Mouse (Mus musculus) adrenal gland, adult (tissue): Measurements from ENCODE around the gene Gm12216.

ENCODE experiments used
- DNase-seq, 2 experiments: peaks; one replicate each; pipeline ENCODE4 v3.0.0; 2022 to 2023; ENCODE audit warnings: low spot score in 1 of 2; ENCODE audit not compliant: inconsistent age in 2 of 2

The Gm12216 gene

DNA sequence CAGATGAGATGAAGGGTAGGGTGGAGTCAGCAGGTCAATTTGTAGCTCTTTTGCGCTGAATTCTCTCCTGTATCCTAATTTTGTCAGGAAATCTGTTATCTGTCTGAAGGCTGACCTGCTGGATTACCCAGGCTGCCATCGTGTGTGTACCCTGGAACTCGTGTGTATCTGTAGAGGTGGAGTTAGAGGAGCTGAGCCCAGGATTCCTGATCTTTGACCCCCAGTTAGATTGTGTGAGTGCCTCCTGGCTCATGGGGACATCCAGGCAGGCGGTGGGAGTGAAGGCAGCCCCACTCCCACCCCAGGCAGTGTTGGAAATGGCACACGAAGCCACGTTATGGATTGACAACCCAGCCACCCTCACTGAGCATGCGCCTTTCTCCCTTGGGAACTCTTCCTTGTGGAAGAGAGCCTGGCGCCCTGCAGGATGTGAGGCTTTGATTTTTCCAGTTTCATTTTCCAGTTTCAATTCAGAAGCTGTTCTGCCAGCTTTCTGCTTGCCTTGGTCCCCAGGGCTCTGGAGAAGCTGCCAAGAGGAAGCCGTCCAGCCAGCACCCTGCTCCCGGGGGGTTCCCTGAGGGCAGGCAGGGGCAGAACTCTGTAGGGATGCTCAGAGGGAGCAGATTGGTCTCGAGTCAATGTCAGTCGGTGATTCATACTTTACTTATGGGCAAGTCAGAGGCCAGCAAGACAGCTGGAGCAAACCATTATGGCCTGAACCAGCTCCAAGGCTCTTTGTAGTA, 62.5 kb downstream of the Gm12216 start:
- peak; percentile 80 to 88 for DNase-seq

DNA sequence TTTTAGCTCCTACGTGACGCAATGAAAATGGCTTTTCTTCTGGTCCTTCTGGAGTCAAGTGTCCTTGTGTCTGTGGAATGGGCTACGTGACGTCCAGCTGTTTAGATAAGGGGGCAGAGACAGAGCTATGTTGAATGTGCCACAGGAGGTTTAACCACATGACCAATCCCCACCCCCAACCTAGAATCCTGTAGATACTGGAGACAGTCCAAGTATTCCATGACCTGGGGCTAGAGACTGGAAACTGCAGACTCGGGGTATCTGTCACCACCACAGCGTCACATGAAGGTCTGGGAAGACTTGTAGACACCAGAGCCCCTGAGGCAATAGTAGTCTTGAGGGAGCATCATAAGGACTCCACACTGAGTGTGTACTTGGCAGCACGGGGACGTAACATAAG, 63.2 kb downstream of the Gm12216 start:
- DNase-seq: peak in 1 of 2 experiments; percentile 49

DNA sequence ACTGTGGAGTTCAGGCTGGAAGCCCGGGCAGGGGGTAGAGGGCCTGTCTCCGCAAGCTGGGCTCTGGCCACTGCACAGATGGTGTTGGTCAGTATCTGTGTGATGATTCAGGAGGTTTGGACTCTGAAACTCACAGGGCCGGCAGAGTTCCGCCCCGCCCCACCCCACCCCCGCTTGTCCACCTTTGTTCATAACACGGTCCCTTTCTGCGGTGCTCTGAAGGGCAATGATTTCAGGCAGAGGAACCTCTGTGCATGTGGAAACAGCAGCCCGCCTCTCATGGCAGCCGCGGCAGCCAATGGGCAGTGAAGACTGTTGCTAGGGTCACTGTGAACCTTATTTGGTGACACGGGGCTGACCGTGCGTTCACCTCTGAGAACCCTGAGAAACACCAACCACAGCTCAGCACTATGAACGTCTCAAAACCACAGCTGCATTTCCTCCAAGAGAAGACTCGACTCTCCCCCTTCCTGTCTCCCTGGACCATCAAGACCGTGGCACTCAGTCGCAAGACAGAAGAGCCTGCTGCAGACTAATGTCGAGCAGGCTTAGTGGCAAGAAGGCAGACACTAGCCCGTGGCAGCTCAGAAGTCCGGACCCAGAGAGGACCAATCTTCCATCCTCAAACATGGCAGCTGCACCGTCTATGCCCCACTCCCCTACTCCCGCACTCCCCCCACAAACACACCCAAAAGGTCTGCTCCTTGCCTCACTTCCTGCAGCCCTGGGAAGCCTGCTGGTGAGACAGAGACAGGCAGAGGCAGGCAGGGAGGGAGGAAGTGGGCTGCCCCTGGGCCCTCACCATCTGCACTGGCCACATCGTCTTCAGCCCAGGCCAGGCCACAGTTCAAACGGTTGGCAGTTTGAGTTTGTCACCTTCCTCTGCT, 64.1 kb downstream of the Gm12216 start:
- peak; percentile 57 to 68 for DNase-seq

DNA sequence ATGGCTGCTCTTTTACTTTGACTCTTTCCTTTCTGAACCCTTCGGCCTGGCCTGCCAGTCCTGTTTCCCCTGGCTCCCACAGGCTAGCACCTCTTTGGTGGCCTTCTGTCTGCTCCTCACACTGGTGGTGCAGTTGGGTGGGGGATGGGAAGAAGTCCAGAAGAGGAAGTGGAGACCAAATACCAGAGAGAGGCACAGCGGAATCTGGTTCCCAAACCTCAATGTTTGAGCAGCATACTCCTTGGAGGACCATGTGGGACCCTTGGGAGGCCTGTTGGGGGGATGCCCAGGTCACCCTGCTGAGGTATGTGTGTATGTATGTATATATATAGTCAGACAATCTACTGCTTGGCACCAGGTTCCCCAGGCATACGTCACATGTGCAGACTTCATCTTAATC, 65.0 kb downstream of the Gm12216 start:
- DNase-seq: peak in 1 of 2 experiments; percentile 62

DNA sequence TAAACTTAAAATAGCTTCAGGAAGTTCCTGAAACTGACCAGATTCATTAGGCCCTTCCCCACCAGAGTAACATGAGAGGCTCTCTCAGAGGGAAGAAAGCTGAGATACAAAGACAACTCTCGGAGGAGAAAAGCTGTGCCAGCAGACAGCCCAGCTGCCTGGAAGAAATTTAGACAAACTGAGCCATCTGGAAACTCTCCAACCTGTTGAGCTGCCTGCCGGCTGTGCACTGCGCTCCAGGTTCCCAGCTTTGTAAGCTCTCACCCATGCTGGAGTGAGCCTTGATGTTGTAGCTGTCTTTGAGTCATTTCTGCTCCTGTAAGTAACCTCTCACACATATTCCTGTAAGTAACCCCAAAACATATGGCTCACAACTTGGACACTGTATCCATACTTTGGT, 66.1 kb downstream of the Gm12216 start:
- peak in 1 of 2 experiments; percentile 52 for DNase-seq

- DNase-seq: peak in 1 of 2 experiments; percentile 80
Measured at GRCm38 (mm10) chr11:53789277-53789676, 69.8 kb downstream of the Gm12216 start.

GRCm38 (mm10) chr11:53788196-53788595, 70.9 kb downstream of the Gm12216 start:
- DNase-seq: peak; percentile 73 to 86

DNA sequence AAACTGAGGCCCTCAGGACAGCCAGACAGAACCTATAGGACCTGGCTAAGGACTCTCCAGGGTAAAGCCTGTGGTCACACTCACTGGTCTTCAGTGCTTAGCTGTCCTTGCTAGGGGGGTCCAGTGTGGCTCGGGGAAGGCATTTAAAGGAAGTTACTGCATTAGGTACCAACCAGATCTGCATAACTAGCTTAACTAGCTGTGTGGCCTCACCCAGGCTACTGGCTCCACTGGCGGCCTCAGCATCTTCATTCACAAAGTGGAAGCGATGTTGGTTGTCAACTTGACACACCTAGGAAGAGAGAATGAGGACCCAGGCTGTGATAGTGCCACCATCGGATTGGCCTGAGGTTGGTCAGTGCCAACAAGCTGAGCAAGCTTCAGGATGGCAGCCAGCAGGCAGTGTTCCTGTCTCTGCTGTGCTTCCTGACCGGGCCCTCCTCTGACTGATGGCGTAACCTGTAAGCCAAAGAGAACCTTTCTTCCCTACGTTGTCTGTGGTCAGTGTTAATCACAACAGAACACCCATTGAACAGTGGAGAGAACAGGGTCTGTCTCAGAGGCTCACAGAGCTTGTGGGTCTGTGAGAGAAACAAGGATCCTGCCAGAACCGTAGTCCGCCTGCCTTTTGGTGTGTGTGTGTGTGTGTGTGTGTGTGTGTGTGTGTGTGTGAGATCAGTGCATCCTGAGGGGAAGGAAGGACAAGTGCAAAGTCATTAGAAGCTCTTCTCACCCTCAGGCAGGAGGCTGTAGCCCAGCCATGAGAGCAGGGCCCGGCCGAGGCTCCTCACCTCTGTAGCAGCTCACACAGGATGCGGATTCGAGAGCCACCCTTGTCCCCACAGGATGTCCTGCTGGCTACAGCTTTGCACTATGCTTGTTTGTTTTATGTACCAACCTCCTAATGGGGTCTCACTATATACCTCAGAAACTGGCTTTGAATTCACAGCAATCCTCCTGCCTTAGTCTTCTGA, 72.7 kb downstream of the Gm12216 start:
- DNase-seq: peak in 1 of 2 experiments; percentile 68

DNA sequence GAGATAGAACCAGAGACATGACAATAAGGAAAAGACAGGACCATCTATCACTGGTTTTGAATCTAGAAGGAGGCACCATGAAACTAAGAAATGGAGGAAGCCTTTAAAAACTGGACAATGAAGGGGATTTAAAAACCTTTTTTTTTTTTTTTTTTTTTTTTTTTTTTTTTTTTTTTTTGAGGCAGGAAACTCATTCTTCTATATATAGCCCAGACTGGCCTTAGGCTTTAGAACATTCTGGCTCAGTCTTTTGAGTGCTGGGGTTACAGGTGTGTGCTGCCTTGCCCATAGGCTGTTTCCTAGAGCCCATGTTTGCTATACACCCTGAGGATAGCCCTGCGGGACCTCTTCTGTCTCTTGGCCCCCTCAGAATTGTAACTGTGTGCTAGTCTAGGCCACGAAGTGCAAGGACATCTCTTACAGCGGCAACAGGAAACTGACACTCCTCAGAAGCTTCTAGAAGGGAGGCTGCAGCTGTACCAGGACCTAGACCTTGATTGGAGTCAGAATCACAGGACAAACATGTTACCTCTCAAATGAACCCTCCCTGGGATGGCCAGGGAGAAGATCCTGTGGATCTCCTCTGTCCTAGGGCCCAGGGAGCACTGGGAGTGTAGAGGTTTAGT, 73.6 kb downstream of the Gm12216 start:
- DNase-seq: peak; percentile 14 to 57

DNA sequence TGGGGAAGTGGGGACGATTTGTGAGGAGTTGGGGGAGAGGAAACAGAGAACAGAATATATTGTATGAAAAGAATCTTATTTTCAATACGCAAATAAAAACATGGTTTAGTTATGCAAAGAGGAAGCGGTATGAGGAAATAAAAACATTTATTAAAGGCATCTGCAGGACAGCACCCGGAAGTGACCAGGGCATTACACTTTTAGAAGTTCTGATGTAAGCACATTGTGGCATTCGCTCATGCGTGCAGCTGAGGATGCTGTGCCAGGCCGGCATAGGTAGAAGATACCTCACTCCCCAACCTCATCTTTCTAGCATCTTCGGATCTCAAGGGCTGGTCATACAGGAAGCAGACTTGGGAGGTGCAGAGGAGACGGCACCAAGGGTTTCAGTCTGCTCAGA, 75.8 kb downstream of the Gm12216 start:
- DNase-seq: peak; percentile 13 to 44

- DNase-seq: peak in 1 of 2 experiments; percentile 36
Measured at GRCm38 (mm10) chr11:53781964-53782363, 77.1 kb downstream of the Gm12216 start.

GRCm38 (mm10) chr11:53781201-53781775, 77.8 kb downstream of the Gm12216 start:
- DNase-seq: no peak

DNA sequence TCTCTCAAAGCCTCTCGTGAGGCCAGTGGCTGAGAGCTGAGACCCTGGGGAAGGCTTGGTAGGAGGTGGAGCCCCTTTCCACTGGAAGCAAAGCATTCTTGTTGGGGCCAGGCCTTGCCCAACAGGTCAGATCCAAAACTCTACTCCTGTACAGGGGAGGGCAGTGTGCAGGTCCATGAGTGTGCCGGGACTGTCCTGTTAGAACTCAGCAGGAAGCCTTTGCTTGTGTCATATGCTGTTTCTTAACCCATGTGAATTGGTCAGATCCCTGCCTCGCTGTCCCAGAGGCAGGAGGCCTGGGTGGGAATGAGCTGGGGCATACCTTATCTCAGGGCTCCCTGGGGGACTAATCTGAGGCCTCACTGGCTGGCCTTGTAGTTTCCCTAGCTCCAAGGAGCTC, 78.8 kb downstream of the Gm12216 start:
- DNase-seq: no peak

GRCm38 (mm10) chr11:53779808-53780207, 79.2 kb downstream of the Gm12216 start:
- peak; percentile 3 to 43 for DNase-seq

- DNase-seq: no peak
Measured at GRCm38 (mm10) chr11:53778455-53778854, 80.6 kb downstream of the Gm12216 start.

- no peak for DNase-seq
Measured at GRCm38 (mm10) chr11:53777736-53778135, 81.3 kb downstream of the Gm12216 start.

GRCm38 (mm10) chr11:53774659-53775255, 84.3 kb downstream of the Gm12216 start:
- DNase-seq: peak in 1 of 2 experiments; percentile 60

GRCm38 (mm10) chr11:53773641-53774360, 85.3 kb downstream of the Gm12216 start:
- peak in 1 of 2 experiments; percentile 38 for DNase-seq

GRCm38 (mm10) chr11:53773087-53773486, 86.0 kb downstream of the Gm12216 start, which contains the start of gene Gm17334:
Gene Gm17334, minus strand, starts transcription at chr11:53773187.
- no peak for DNase-seq
